Mouse (Mus musculus): ENCODE measurements around the gene Herc4.
A peak's percentile ranks its signal among the peaks of the same experiment; 100 is the strongest.

The Herc4 gene

DNA sequence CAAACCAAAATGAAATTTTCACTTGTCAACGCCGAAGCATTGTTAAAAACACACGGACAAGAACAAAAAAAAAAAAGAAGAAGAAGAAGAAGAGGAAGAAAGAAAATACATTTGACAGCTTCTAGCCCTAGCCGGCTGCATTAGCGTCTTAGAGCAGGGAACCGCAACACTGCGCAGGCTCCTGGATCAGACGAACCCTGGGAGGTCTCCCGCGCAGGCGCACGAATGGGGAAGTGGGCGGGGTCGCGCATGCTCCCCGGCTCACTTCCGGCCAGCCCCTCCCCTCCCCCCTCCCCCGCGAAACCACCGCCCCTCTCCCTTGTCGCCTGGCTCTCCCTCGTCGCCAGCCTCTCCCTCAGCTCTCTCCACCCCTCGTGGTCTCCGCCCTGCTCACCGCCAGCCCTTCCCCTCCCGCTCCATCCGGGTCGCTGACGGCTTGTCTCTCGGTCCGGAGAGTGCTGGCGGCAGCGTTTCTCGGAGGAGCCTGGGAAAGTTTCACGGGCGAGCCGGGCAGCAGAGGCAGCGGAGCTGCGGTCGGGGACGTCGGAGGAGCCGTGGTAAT lies at the start of gene Herc4:
TSS of gene Herc4 (plus strand) at position 318 of the 562 bp plus-strand sequence.
- peak; percentile 98 for ATAC-seq (ENCODE audit: insufficient number of reproducible peaks, low FRiP score, low TSS enrichment)

GRCm38 (mm10) chr10:63199008-63199407 lies 44.6 kb upstream of the Herc4 start:
- ATAC-seq (ENCODE audit: insufficient number of reproducible peaks, low FRiP score, low TSS enrichment) = no peak

GRCm38 (mm10) chr10:63201534-63201933 lies 42.1 kb upstream of the Herc4 start:
- no peak for ATAC-seq (ENCODE audit: insufficient number of reproducible peaks, low FRiP score, low TSS enrichment)

- ATAC-seq (ENCODE audit: insufficient number of reproducible peaks, low FRiP score, low TSS enrichment) = no peak
These were observed 40.6 kb upstream of the Herc4 start for GRCm38 (mm10) chr10:63203002-63203401.

DNA sequence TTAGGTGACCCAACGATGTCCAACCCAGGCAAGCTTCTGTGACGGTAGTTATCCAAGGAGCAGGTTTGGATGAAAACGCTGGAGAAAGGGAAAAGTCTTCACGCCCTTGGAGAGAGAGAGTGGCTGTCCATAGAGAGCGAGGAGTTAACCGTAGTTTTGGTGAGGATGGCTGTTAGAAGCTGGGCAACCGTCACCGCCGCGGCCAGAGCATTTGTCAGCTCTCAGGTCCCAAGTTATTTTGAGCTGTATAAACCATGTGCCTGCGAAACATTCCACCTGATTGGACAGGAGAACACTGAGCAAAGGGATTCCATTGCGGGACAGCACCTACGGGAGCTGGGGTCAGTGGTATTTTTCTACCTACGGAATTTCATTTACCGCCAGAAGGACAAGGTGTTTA lies 39.9 kb upstream of the Herc4 start, which contains the start of gene Mypn:
TSS of gene Mypn (minus strand) at position 225 of the 400 bp plus-strand sequence.
- ATAC-seq (ENCODE audit: insufficient number of reproducible peaks, low FRiP score, low TSS enrichment) = no peak

DNA sequence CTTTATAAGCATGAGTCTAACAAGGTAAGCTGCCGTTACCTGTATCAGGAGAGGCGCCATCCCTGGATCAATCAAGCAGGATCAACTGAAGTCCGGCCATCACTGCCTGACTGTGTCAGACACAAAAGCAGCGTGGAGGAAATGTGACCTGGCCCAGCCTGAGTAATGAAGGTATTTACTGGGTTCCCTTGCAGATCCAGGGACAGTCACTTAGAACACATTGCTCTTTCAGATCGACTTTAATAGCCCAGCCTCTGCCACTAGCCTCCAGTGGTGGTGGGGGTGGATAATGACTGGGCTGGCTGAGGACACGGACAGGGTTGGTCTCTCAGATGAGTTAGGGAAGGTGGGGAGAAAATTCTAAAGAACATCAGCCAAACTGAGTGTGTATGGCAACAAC lies 34.7 kb upstream of the Herc4 start:
- ATAC-seq (ENCODE audit: insufficient number of reproducible peaks, low FRiP score, low TSS enrichment) = no peak

GRCm38 (mm10) chr10:63221081-63221783 lies 22.4 kb upstream of the Herc4 start:
- no peak for ATAC-seq (ENCODE audit: insufficient number of reproducible peaks, low FRiP score, low TSS enrichment)

- no peak for ATAC-seq (ENCODE audit: insufficient number of reproducible peaks, low FRiP score, low TSS enrichment)
These were observed 19.3 kb upstream of the Herc4 start for GRCm38 (mm10) chr10:63224341-63224740.

DNA sequence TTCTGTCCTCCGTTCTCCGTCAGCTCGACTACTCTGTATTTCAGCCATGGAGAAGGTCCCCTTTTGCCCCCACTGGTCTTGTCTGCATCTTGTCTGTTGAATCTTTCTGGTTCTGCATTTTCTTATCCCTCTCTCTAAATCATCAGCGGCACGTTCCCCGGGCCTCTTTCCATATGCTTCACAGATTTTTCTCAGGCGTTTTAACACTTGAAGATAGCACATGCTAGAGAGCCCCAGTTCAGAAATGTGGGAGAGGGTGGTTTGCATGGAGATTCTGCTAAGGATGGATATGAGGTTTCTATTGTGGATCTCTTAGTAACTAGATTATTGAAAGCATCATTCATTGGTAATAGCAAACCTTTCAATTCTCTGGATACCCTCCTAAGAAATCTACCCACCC lies 13.3 kb upstream of the Herc4 start:
- ATAC-seq (ENCODE audit: insufficient number of reproducible peaks, low FRiP score, low TSS enrichment) = no peak

- ATAC-seq (ENCODE audit: insufficient number of reproducible peaks, low FRiP score, low TSS enrichment) = no peak
These were observed 12.8 kb upstream of the Herc4 start for GRCm38 (mm10) chr10:63230854-63231253.

- ATAC-seq (ENCODE audit: insufficient number of reproducible peaks, low FRiP score, low TSS enrichment) = no peak
These were observed 12.0 kb upstream of the Herc4 start for GRCm38 (mm10) chr10:63231630-63232029.

DNA sequence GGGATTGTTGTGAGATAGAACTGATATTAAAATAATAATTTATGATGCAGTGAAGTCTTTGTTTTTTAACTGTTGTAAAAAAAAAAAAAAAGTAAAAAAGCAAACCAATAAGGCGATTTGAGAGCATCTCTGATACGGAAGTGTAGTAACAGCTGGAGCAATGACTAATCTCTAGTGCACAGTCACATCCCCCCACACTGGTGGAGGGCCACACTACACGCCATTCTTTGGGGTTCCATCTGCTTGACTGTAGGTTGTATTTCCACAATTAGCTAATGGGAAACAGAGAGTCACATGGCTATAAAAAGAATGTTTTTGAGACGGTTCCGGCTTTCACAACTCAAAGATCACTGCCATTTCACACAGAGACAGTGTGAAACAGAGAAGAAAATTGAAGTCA lies 9.5 kb upstream of the Herc4 start:
- no peak for ATAC-seq (ENCODE audit: insufficient number of reproducible peaks, low FRiP score, low TSS enrichment)

DNA sequence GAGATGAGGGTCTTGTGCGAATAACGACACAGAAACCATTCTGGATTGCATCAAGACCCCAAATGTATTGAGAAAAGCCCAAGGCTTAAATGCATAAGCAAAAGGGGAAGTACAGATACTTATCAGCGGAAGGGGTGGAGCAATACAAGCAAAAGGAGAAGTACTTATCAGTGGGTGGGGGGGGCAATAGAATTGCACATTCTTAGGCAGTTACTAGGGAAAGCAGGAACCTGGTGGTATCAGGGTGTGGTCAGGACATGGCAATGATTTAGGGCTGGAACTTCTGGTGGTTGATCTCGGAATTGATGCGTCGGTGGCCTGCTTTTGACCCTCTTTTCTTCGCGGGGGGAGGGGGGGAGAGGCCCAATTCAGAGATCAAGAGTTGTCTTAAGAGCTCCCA lies 7.7 kb upstream of the Herc4 start:
- no peak for ATAC-seq (ENCODE audit: insufficient number of reproducible peaks, low FRiP score, low TSS enrichment)

GRCm38 (mm10) chr10:63236663-63237062 lies 6.9 kb upstream of the Herc4 start:
- no peak for ATAC-seq (ENCODE audit: insufficient number of reproducible peaks, low FRiP score, low TSS enrichment)

DNA sequence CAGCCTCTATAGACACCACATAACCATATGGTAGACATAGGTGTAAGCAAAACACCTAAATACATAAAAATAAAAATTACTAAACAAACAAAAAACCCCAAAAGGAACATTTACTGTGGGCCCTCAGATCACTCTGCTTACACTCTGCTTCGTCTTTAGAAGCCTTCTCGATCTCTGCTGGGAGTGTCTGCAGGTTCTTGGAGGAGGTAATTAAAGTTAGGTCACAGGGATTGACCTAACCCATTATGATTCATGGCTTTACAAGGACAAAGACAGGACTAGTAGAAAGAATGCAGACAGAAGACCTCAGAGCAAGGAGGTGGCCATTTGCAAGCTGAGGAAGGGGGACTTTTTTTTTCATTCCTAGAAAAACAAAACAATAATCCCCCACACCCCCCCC lies 6.4 kb upstream of the Herc4 start:
- no peak for ATAC-seq (ENCODE audit: insufficient number of reproducible peaks, low FRiP score, low TSS enrichment)

GRCm38 (mm10) chr10:63238090-63238489 lies 5.5 kb upstream of the Herc4 start:
- ATAC-seq (ENCODE audit: insufficient number of reproducible peaks, low FRiP score, low TSS enrichment) = no peak

DNA sequence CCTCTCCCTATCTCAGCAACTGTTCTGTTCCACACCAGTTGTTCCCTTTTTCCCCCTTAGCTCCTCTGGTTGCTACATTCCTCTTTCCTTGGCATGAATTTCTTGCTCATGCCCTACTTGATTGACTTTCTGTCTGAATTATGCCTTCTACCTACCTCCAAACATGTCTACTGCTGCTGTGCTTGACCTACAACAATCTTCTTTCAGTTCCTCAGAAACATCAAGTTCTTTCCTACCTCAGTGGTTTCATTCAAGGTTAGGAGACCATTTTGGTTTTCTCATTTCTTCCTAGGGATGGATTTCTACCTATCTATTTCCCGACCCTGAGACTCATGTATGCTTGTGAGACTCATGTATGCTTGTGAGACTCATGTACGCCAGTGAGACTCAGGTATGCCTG lies 3.8 kb upstream of the Herc4 start:
- ATAC-seq (ENCODE audit: insufficient number of reproducible peaks, low FRiP score, low TSS enrichment) = no peak

- ATAC-seq (ENCODE audit: insufficient number of reproducible peaks, low FRiP score, low TSS enrichment) = no peak
These were observed 2.7 kb upstream of the Herc4 start for GRCm38 (mm10) chr10:63240868-63241271.

DNA sequence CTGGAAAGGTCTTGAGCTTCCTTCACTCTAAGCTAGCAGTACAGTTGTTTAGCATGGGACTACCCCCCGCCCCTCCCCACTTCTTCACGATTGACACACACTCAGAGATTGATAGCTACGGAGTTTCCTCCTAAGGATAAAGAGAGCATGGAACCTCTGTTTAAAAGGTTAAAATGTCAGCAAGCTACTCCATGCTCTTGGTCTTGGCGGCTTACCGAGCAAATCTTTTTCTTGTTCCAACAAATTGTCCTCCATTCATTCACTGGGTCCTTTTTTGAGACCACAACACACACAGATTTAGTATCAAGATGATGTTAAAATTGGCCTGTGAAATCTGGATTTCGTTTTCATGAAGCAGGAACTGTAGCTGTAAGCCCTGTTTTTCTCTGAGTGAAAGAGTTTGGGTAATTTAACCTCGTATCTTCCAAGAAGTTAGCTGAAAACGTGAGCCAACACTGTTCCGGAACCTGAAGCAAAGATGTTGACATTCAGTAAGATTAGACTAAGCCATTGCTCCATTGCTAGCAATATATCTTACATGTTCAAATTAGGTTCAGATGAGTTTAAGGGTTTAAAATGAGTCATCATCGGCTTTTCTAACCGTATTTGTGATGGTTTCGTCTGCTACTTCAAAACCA lies 693 bp upstream of the Herc4 start:
- no peak for ATAC-seq (ENCODE audit: insufficient number of reproducible peaks, low FRiP score, low TSS enrichment)

DNA sequence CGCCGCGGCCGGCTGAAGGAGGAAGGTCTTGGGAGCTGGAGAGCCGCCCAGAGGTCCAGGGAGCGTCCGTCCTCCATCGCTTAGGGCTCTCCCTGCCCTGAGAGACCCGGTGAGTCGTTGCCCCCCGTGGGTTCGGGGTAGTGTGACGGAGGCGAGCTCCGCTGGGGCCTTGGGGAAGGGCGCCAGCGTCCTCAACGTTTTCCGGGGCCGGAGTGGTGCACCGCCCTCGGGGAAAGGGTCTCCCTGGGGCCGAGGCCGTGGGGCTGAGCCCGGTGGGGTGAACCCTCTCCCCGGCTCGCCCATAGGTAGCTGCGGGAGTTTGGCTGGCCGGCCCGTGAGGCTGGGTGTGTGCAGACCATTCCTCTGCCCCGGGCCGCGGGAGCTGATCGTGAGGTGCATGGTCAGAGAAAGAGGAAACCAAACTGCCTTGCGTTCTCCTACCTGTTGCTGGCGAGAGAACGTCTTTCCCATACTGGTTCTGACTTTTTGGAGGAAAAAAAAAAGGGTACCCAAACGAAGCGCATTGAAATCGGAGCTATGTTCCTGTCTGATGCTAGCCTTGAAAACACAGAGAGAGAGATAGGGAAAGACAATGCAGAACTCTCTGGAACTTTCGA lies 553 bp downstream of the Herc4 start:
- ATAC-seq (ENCODE audit: insufficient number of reproducible peaks, low FRiP score, low TSS enrichment) = peak; percentile 56

DNA sequence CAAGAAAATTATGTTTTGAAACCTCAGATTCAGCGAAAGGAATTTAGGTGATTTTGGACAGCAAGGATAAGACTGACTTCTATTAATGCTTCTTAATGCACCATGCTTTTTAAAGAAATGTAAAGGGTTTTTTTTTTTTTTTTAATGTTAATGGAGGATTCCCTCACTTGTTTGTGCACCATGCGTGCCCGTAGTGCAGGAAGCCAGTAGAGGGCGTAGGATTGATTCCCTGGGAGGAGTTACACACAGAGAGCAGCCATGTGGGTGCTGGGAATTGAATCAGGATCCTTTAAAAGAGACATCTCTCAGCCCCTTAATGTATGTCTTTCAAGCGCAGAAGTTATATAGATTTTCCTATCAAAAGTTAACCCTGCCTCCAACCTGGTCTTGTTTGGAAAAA lies 1.1 kb downstream of the Herc4 start:
- no peak for ATAC-seq (ENCODE audit: insufficient number of reproducible peaks, low FRiP score, low TSS enrichment)
